Mouse (Mus musculus) liver, adult 2 months (tissue): ENCODE data around the gene Map2k5.

ENCODE experiments used
- CTCF ChIP-seq: fragments of 200-500 bp; IDR thresholded peaks from 2 replicates; pipeline ENCODE4 v1.5.1; 2011; ENCODE audit warnings: low read depth, low read length, control low read depth
- POLR2A ChIP-seq: fragments of 200-500 bp; IDR thresholded peaks from 2 replicates; pipeline ENCODE4 v1.6.1; 2011; ENCODE audit warnings: low read length, control low read depth; ENCODE audit not compliant: insufficient read depth; ENCODE audit errors: extremely low read depth

DNA sequence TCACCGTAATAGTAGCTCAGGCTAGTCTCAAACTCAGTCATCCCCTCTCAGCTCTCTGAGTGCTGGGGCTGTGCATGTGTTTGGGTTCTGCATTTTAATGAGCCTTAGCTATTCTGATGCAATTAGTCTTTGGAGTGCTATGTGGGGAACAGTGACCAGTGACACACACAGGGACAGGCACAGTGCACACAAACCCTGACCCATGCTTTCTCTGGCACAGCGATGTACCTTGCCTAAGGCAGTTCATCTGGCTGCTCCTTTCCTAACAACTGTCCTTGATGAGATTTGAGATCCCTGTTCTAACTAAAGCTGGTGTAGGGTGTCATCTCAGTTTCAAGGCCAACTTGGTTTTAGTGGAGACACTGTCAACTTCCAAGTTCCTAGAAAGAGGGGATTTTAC, 162.7 kb downstream of the Map2k5 start:
- TF ChIP-seq POLR2A (no peak), CTCF (no peak)
